Mouse (Mus musculus): ENCODE measurements around the gene Polr2g. TPM values are rescaled to one million over a fixed set of nuclear protein-coding genes. Genes with fewer than 3 reads are reported as not detected.

The Polr2g gene
- polyA plus RNA-seq, 1 experiment from 2014 or later = 105 TPM

GRCm38 (mm10) chr19:8817001-8817400 lies 18.6 kb upstream of the Polr2g start:
- 74% methylated on average over 3 of the region's 3 CpGs for WGBS (ENCODE audit: insufficient replicate concordance)
- Histone ChIP-seq H3K9me3 (replicated peaks) (no peaks in the 10 kb centered on the region), H3K27ac (0 out of 2 replicates have a peak overlapping the region, but pooled peaks have one; percentile 58), H3K4me2 (peak overlapping the region; percentile 52), H3K9ac (peak overlapping the region; percentile 99), H3K27me3 (no peaks in the 10 kb centered on the region), H3K36me3 (peaks cover 48% of the 10 kb centered on the region), H3K4me3 (replicated peaks) (peak overlapping the region; percentile 98), H3K4me1 (replicated peaks) (peaks cover 37% of the 10 kb centered on the region)
- DNase-seq = no peak
- ATAC-seq (ENCODE audit: low read depth) = no peak

- DNase-seq (no peak), ATAC-seq (ENCODE audit: low read depth) (no peak)
- no peaks in the 10 kb centered on the region for H3K9me3 ChIP-seq (replicated peaks)
- H3K4me1 ChIP-seq (replicated peaks) = peaks cover 33% of the 10 kb centered on the region
- no peak overlapping the region for H3K9ac ChIP-seq
- no peaks in the 10 kb centered on the region for H3K27me3 ChIP-seq
- H3K4me2 ChIP-seq = no peak overlapping the region
- peaks cover 58% of the 10 kb centered on the region for H3K36me3 ChIP-seq
- H3K27ac ChIP-seq = no peak overlapping the region
- H3K4me3 ChIP-seq (replicated peaks) = no peak overlapping the region
- WGBS (ENCODE audit: insufficient replicate concordance) = 87% methylated on average over 11 of the region's 11 CpGs
Measured at GRCm38 (mm10) chr19:8815812-8816211, 17.4 kb upstream of the Polr2g start.

GRCm38 (mm10) chr19:8806810-8807209 lies 8.4 kb upstream of the Polr2g start:
- H3K36me3 ChIP-seq = peaks cover 51% of the 10 kb centered on the region
- H3K4me2 ChIP-seq = no peak overlapping the region
- no peaks in the 10 kb centered on the region for H3K27me3 ChIP-seq
- ATAC-seq (ENCODE audit: low read depth) (no peak), DNase-seq (no peak)
- H3K4me3 ChIP-seq (replicated peaks) = no peak overlapping the region
- H3K9me3 ChIP-seq (replicated peaks) = no peaks in the 10 kb centered on the region
- WGBS (ENCODE audit: insufficient replicate concordance) = 84% methylated on average over 5 of the region's 5 CpGs
- peaks cover 23% of the 10 kb centered on the region for H3K4me1 ChIP-seq (replicated peaks)
- no peak overlapping the region for H3K27ac ChIP-seq
- no peak overlapping the region for H3K9ac ChIP-seq

GRCm38 (mm10) chr19:8803879-8804660 lies 5.7 kb upstream of the Polr2g start:
- Histone ChIP-seq H3K27me3 (no peaks in the 10 kb centered on the region), H3K4me2 (0 out of 2 replicates have a peak overlapping the region, but pooled peaks have one; percentile 4)
- WGBS (ENCODE audit: insufficient replicate concordance) = 62% methylated on average over 11 of the region's 11 CpGs

GRCm38 (mm10) chr19:8803204-8803780 lies 4.9 kb upstream of the Polr2g start:
- H3K4me3 ChIP-seq (replicated peaks) = peak overlapping the region; percentile 68
- ATAC-seq (ENCODE audit: low read depth) = no peak
- H3K4me2 ChIP-seq = peak overlapping the region; percentile 78
- H3K27ac ChIP-seq = peak overlapping the region; percentile 72
- 63% methylated on average over 9 of the region's 9 CpGs for WGBS (ENCODE audit: insufficient replicate concordance)
- H3K36me3 ChIP-seq = peaks cover 24% of the 10 kb centered on the region
- no peak for DNase-seq
- no peaks in the 10 kb centered on the region for H3K9me3 ChIP-seq (replicated peaks)
- peak overlapping the region; percentile 37; the same call in 1 of the 2 replicates for H3K9ac ChIP-seq
- H3K4me1 ChIP-seq (replicated peaks) = peaks cover 41% of the 10 kb centered on the region
- H3K27me3 ChIP-seq = no peaks in the 10 kb centered on the region

More at GRCm38 (mm10) chr19:8803879-8804660, 5.7 kb upstream of the Polr2g start:
- H3K4me3 ChIP-seq (replicated peaks) = no peak overlapping the region
- H3K4me1 ChIP-seq (replicated peaks) = peaks cover 36% of the 10 kb centered on the region
- peaks cover 29% of the 10 kb centered on the region for H3K36me3 ChIP-seq
- ATAC-seq (ENCODE audit: low read depth) (no peak), DNase-seq (no peak)
- H3K27ac ChIP-seq = peak overlapping the region; percentile 72
- peak overlapping the region; percentile 37; the same call in 1 of the 2 replicates for H3K9ac ChIP-seq
- no peaks in the 10 kb centered on the region for H3K9me3 ChIP-seq (replicated peaks)

DNA sequence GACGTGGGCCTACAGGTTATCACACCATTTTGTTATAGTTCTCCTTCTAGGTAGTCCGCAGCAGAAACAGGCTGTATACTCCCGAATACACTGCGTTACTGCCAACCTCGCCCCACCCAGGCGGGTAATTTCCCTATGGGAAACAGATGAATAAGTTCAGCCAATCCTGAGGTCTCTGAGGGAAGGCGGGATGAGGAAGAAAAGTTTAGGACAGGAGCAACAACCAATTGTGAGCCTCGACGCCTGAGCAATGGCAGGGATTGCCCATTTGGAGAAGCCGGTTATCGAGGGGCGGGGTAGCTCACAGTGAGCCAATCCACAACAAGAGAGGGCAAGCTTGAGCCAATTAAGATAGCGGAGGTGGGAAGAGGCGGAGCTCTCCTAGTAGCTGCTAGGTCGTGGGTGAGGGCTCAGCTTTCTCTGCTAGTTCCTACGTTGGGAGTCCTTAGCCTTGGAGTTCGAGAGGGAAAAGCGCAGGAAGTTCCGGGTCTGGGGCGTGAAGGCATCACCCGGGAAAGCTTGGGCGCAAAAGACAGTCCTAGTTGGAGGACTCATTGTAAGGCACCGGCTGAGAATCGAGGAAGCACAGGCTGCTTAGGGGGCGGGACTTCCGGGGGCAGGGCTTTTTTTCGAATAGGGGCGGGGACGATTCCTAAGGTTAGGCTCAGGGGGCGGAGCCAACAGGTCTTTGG lies 3.9 kb upstream of the Polr2g start, which contains the start of gene Zbtb3:
TSS of gene Zbtb3 (plus strand) at position 426 of the 692 bp plus-strand sequence.
- peak within 1 kb of the TSS; percentile 78 for H3K4me2 ChIP-seq
- DNase-seq = peak; percentile 97

DNA sequence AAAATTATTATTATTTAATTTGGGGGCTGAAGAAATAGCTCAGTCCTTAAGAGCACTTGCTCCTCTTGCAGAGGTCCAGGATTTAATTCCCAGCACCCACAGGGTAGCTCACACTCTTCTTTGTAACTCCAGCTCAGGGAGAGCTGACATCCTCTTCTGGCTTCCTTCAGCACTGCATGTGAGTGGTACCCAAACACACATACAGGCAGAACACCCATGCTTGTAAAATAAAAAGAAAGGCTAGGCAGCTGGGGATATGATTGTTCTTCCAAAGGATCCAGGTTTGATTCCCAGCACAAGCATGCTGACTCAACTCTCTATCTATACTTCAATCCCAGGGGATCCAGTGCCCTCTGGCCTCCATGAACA lies 554 bp upstream of the Polr2g start:
- peak overlapping the region; percentile 73 for H3K4me3 ChIP-seq (replicated peaks)
- H3K27ac ChIP-seq = no peak overlapping the region
- H3K9me3 ChIP-seq (replicated peaks) = no peaks in the 10 kb centered on the region
- H3K4me1 ChIP-seq (replicated peaks) = peaks cover 50% of the 10 kb centered on the region
- H3K4me2 ChIP-seq = peak overlapping the region; percentile 79
- DNase-seq (no peak), ATAC-seq (ENCODE audit: low read depth) (no peak)
- H3K27me3 ChIP-seq = no peaks in the 10 kb centered on the region
- peaks cover 20% of the 10 kb centered on the region for H3K36me3 ChIP-seq
- no peak overlapping the region; the same call in 1 of the 2 replicates for H3K9ac ChIP-seq

More for the DNA sequence above, 3.9 kb upstream of the Polr2g start, which contains the start of gene Zbtb3:
- peak within 1 kb of the TSS; percentile 68 for H3K4me3 ChIP-seq (replicated peaks)
- H3K4me1 ChIP-seq (replicated peaks) = peaks cover 48% of the 10 kb centered on the region
- peak; percentile 95 for ATAC-seq (ENCODE audit: low read depth)
- under 1% methylated on average over 30 of the region's 30 CpGs for WGBS (ENCODE audit: insufficient replicate concordance)
- peaks cover 17% of the 10 kb centered on the region for H3K36me3 ChIP-seq
- peak within 1 kb of the TSS; percentile 69 for H3K9ac ChIP-seq
- H3K27ac ChIP-seq = peak within 1 kb of the TSS; percentile 80
- H3K27me3 ChIP-seq = no peaks in the 10 kb centered on the region
- no peaks in the 10 kb centered on the region for H3K9me3 ChIP-seq (replicated peaks)

GRCm38 (mm10) chr19:8790171-8790570 lies 8.2 kb downstream of the Polr2g start:
- no peak overlapping the region for H3K4me3 ChIP-seq (replicated peaks)

GRCm38 (mm10) chr19:8789171-8789570 lies 9.2 kb downstream of the Polr2g start:
- H3K9ac ChIP-seq = no peak overlapping the region; the same call in 1 of the 2 replicates
- H3K9me3 ChIP-seq (replicated peaks) = no peaks in the 10 kb centered on the region
- no peak for DNase-seq
- 62% methylated on average over 1 of the region's 1 CpGs for WGBS (ENCODE audit: insufficient replicate concordance)
- H3K4me3 ChIP-seq (replicated peaks) = no peak overlapping the region
- peaks cover 22% of the 10 kb centered on the region for H3K4me1 ChIP-seq (replicated peaks)
- H3K27me3 ChIP-seq = no peaks in the 10 kb centered on the region
- no peak overlapping the region for H3K4me2 ChIP-seq
- ATAC-seq (ENCODE audit: low read depth) = no peak
- peaks cover 25% of the 10 kb centered on the region for H3K36me3 ChIP-seq
- peak overlapping the region; percentile 19; the same call in 1 of the 2 replicates for H3K27ac ChIP-seq

More at GRCm38 (mm10) chr19:8790171-8790570, 8.2 kb downstream of the Polr2g start:
- H3K9ac ChIP-seq = no peak overlapping the region
- 64% methylated on average over 7 of the region's 7 CpGs for WGBS (ENCODE audit: insufficient replicate concordance)
- no peaks in the 10 kb centered on the region for H3K27me3 ChIP-seq
- H3K36me3 ChIP-seq = peaks cover 35% of the 10 kb centered on the region
- peaks cover 14% of the 10 kb centered on the region for H3K4me1 ChIP-seq (replicated peaks)
- DNase-seq (no peak), ATAC-seq (ENCODE audit: low read depth) (no peak)
- H3K9me3 ChIP-seq (replicated peaks) = no peaks in the 10 kb centered on the region
- H3K4me2 ChIP-seq = no peak overlapping the region
- H3K27ac ChIP-seq = no peak overlapping the region

DNA sequence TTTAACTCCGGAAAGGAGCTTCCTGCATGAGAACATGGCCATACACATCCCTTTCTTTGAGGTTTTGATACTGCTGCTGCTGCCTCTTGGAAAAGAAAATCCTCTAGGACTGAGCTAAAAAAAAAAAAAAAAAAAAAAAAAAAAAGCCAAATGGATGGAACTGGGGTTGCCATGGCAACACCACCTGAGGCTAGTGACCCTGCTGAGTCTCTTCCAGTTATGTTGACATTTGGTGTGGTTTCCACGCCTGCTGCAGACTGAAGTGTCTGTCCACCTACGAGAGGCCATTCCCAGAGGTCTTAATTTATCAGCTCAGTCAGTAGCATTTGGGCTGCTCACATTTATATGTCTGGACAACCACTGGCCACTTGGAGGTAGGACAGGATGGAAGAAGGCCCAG lies 9.9 kb downstream of the Polr2g start:
- ATAC-seq (ENCODE audit: low read depth) (no peak), DNase-seq (no peak)
- Histone ChIP-seq H3K27me3 (no peaks in the 10 kb centered on the region), H3K4me1 (replicated peaks) (peaks cover 22% of the 10 kb centered on the region), H3K27ac (no peak overlapping the region), H3K4me3 (replicated peaks) (no peak overlapping the region), H3K9me3 (replicated peaks) (no peaks in the 10 kb centered on the region), H3K9ac (no peak overlapping the region), H3K36me3 (peaks cover 23% of the 10 kb centered on the region), H3K4me2 (no peak overlapping the region)
- WGBS (ENCODE audit: insufficient replicate concordance) = 56% methylated on average over 3 of the region's 3 CpGs

Measured in liver, embryonic 13.5 days (tissue).